Mouse (Mus musculus): ENCODE data around the gene Slc25a40.

The Slc25a40 gene

DNA sequence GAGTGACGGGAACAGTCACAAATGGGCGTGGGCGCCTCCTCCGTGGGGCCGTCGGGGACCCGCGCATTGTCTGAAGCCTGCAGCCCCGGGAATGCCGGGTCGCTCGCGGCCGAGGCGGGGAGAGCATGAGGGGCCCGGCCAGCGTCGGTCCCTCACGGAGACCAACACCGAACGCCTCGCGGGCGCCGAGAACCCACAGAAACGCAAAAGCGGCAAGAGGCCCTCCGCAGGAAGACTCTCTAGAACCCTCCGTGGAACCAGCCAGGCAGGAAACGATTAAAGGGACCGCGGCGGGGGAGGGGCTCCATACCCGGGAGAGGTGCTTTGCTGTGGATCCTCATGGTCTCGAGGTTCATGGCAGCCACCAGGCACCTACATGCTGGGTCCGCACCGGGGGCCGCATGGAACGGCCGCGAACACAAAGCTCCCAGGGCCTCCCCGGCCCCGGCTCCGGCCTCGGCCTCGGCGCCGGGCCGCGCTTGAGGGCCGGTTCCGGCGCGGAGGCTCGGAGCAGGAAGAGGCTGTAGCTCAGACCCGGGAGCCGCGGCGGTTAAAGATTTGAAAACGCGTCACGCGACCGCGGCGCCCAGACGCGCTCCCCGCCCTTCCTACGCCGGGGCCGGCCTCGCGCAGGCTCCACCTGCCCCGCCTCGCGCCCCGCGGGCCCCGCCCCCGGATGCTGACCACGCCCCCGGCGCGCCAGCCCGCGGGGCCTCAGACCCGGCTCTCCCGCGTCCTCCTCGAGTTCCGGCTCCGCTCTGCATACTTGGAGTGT is at the start of gene Slc25a40, which contains the start of gene Dbf4:
Slc25a40 (plus strand) TSS at position 694 of the 775 bp plus-strand sequence.
Dbf4 (minus strand) TSS at position 560 of the 775 bp plus-strand sequence.
- peak; percentile 89 for DNase-seq (ENCODE audit: low spot score)

DNA sequence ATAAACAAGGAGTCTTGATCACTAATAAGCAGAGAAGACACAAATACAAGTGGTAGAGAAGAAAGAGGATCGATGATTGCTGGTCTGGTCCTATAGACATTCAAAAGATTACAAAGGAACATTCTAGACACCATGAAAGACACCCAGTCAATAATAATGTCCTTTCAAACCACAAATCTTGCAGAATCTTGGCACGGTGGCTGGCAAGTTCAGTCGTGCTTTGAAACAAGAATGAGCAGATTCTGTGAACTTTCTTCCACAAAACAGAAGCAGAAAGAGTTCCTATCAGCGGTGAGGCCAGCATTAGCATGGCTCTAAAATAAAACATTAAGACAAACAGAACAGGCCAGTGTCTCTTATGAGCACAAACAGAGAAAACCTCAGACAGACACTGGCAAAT is 49.2 kb upstream of the Slc25a40 start:
- DNase-seq (ENCODE audit: low spot score), result no peak

DNA sequence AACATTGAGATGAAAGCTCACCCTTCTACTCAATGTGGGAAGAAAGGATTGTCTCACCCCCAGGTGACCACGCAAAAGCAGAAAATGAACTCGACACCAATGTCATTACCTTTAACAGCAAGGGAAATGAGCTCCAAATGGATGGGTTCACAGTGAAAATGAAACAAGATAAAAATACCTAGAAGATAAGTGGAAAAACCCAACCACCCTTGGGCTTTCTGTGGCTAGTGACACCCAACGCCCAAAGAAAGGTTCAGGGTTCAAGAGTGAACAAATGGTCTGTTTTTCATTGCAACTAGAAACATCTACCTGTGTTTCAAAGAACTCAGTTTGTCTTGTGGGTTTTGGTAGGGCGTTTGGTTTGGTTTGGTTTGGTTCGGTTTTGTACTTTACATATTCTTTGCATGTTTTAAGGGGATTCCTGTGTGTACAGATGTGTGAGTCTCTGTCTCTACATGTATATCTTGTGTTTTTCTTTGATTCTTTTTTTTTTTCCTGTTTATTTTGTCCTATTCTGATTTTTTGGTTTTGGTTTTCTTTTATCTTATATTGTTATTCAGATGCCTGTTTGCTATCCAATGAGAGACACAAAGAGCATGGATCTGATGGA is 48.2 kb upstream of the Slc25a40 start:
- DNase-seq (ENCODE audit: low spot score), result no peak

DNA sequence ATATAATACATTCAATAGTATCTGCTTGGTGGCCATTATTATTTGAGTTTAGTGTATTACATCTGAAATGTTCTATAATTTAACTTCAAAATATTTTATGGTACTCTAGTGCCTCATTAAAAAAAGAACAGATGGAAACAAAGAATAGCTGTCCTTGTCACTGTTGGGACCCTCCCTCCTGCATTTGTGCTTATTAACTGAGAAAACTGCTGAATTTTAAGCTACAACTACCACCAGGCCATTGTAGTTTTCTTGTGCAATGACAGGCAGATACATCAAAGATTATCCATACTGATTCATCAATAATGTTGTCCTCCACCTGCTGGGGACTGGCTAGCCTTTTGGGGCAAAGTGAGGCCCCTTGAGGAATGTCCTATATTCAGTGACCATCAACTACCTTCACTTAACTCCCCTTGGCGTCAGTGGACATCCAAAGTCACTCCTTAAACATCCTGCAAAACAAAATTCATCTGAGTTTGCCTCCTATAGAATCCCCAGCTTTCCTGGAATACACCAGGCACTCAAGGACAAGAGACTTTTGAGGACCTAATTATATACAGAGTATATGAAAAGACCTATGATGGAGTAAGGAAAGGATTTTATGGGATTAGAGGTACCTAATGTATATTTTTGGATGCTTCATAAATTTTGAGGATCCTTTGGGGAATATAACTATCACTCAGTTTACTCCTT is 28.6 kb upstream of the Slc25a40 start:
- no peak for DNase-seq (ENCODE audit: low spot score)

DNA sequence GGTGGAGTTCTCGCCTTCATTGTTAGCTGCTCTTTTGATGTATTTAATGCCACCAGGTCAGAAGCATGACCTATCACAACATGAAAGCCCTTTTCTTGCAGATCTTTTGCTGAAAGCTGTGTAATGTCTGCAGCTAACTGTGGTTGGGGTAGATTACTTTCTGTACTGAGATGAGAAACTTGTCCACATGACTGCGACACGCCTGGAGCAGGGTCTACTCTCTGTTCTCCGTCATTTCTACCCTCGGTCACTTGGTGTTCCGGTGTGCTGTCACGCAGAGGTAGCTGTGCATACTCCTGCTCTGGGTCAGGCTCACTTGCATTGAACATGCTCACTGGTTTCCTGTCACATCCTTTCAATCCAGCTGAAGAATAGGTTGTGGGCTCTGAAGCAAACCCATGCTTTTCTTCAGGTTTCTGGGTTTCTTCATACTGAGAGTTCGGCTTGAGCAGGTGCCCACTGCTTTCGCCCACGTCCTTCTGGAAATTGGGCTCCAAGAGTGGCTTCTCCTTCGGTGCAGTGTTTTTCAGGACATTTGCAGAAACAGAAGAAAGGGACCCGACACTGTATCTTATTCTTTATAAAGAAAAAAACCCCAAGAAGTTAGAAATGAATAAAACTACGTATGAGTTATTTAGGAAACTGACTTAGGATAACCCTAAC is 24.9 kb upstream of the Slc25a40 start:
- no peak for DNase-seq (ENCODE audit: low spot score)

DNA sequence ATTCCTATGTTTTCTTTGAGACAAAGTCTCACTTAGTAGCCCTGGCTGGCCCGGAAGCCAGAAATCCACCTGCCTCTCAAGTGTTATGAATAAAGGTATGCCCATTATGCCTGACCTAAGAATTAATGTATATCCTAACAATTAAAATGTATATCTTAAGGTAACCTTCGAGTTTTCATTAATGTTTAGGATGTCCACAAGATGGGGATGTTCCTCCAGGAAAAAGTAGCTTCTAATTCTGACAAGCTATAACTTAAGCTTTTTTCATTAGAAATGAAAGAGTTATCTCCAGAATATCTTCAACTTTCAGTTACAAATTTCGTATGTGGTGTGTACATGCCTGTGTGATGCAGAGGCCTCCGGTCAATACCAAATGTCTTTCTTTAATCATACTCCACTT is 13.9 kb upstream of the Slc25a40 start:
- DNase-seq (ENCODE audit: low spot score), result no peak

GRCm38 (mm10) chr5:8416683-8417413 is 5.8 kb upstream of the Slc25a40 start:
- DNase-seq (ENCODE audit: low spot score), result no peak

DNA sequence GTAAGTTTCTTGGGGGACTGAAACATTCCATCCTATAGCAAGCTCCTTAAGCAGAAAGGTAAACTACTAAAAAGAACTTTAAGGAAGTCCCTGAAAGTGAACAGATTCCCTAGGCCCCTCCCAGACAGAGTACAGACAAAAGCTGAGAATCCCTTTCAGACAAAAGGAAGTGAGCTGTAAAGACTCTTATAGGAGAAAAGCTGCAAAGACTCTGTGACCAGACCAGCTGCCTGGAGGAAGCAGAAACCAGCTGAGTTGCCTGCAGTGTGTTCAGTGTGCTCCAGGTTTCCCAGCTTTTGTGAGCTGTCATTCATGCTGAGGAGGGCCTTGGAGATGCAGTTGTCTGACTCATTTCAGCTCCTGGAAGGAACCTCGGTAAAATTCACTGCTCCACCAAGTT is 5.2 kb upstream of the Slc25a40 start:
- no peak for DNase-seq (ENCODE audit: low spot score)

GRCm38 (mm10) chr5:8421424-8421823 is 1.2 kb upstream of the Slc25a40 start:
- DNase-seq (ENCODE audit: low spot score), result no peak

GRCm38 (mm10) chr5:8422932-8423928 is 580 bp downstream of the Slc25a40 start:
- no peak for DNase-seq (ENCODE audit: low spot score)

- no peak for DNase-seq (ENCODE audit: low spot score)
Measured at GRCm38 (mm10) chr5:8424116-8424515, 1.5 kb downstream of the Slc25a40 start.

- no peak for DNase-seq (ENCODE audit: low spot score)
Measured at GRCm38 (mm10) chr5:8425899-8426298, 3.2 kb downstream of the Slc25a40 start.

DNA sequence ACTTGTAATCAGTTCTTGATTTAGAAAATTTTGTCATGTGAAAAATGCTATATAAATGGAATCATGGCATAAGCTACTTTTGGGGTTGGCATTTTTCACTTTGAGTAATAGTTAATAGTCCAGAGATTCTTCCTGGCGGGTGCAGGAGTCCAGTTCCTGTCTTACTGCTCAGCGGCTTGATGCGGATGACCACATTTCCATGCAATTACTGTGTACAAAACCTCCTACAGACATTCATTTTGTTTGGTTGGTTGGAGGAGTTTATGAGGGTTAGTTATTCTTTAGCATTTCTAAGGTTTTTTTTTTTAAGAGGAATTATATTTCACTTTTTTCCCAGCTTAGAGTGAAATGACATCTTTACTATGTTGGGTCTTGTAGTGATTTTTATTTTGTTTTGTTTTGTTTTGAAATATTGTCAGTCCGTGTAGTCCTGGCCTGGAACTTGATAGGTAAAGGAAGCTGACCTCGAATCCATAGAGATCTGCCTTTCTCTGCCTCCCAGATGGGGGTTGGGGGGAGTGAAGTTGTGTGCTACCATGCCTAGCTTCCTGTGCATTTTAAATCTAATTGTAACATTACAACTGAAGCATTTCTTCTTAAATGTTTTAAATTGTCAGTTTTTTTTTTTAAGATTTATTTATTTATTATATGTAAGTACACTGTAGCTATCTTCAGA is 15.0 kb downstream of the Slc25a40 start:
- DNase-seq (ENCODE audit: low spot score), result no peak

DNA sequence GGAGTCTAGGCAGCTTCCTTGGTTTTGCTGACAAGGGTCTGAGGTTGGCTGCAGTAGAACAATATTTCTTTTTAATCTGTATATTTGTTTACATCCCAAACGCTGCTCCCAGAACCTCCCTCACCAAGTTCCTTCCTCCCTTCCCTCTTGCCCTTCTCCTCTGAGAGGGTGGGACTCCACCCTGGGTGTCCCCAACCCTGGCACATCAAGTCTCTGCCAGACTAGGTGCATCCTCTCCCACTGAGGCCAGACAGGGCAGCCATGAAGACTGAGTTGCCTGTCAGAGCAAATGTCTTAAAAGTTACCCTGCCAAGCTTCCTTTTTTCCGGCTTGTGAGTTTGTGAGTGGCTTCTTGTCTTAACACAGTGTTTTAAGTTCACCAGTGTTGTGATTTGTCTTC is 16.4 kb downstream of the Slc25a40 start:
- DNase-seq (ENCODE audit: low spot score), result no peak

GRCm38 (mm10) chr5:8455565-8455964 is 32.9 kb downstream of the Slc25a40 start:
- DNase-seq (ENCODE audit: low spot score), result no peak

GRCm38 (mm10) chr5:8456561-8456960 is 33.9 kb downstream of the Slc25a40 start:
- DNase-seq (ENCODE audit: low spot score), result no peak

GRCm38 (mm10) chr5:8487989-8488700 is 65.5 kb downstream of the Slc25a40 start:
- DNase-seq (ENCODE audit: low spot score), result no peak

- DNase-seq (ENCODE audit: low spot score), result no peak
Measured at GRCm38 (mm10) chr5:8488701-8489297, 66.1 kb downstream of the Slc25a40 start.
